Mouse (Mus musculus): ENCODE data around the gene Skap1. TPM values are rescaled to one million over a fixed set of nuclear protein-coding genes. Genes with fewer than 3 reads are reported as not detected.
"Not testable (repeated sequence)": the region's sequence is repeated elsewhere in the genome, so short reads cannot be mapped to it uniquely, and the experiment has no call there.

The Skap1 gene
- polyA plus RNA-seq, 1 experiment = 0.48 TPM

DNA sequence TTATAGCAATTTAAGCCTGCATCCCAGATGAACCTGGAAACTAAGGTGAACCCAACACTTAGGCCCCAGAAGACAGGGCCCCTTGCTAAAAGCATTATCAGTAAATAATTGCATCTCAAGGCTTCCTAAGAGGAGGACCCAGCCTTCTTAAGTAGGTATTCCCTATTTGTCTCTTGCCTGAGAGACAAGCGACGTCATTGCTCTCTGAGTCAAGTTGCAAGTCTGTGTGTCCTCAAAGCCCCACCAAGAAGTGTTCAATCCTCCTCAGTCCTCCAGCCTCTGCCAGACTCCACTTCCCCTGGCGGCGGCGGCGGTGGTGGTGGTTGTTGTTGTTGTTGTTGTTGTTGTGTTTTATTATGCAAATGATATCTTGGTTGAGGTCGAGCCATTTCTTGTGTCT is 249.6 kb downstream of the Skap1 start:
- Histone ChIP-seq H3K27me3 (ENCODE audit: control insufficient read depth, insufficient read depth, low read length, poor library complexity, severe bottlenecking) (no peaks in the 10 kb centered on the region), H3K9me3 (replicated peaks; ENCODE audit: control insufficient read depth, insufficient read depth, low read length, poor library complexity, severe bottlenecking) (no peaks in the 10 kb centered on the region), H3K36me3 (ENCODE audit: control insufficient read depth, insufficient read depth, low read length, poor library complexity, severe bottlenecking) (no peaks in the 10 kb centered on the region), H3K9ac (ENCODE audit: low read depth, poor library complexity, severe bottlenecking) (peak overlapping the region; percentile 78), H3K4me3 (ENCODE audit: low read depth, low read length) (peak overlapping the region; percentile 35), H3K4me1 (ENCODE audit: control insufficient read depth, insufficient read depth, low read length) (peaks cover 1% of the 10 kb centered on the region), H3K27ac (ENCODE audit: insufficient read depth, low read length) (peak overlapping the region; percentile 99)
- TF ChIP-seq EP300 (IDR thresholded peaks at IDR 0.05; ENCODE audit: insufficient read depth, low read depth, low read length) (no peak), CTCF (IDR thresholded peaks at IDR 0.05; ENCODE audit: low read depth, low read length) (no peak), POLR2A (IDR thresholded peaks at IDR 0.05; ENCODE audit: insufficient read depth, low read length) (no peak)

DNA sequence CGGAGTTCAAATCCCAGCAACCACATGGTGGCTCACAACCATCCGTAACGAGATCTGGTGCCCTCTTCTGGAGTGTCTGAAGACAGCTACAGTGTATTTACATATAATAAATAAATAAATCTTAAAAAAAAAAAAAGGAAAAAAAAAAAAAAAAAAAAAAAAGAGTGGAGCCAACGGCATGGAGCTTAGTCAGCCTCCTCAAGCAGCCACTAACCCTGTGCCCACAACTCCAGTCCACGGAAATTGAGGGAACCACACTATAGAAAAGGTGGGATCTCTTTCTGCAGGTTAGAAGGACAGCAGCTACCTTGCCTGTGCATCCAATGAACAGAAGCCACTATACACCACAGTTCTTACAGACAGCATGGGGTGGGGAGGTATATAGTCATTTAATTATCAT is 250.8 kb downstream of the Skap1 start:
- H3K4me3 ChIP-seq (ENCODE audit: low read depth, low read length); H3K27ac ChIP-seq (ENCODE audit: insufficient read depth, low read length); H3K9me3 ChIP-seq (replicated peaks; ENCODE audit: control insufficient read depth, insufficient read depth, low read length, poor library complexity, severe bottlenecking); H3K4me1 ChIP-seq (ENCODE audit: control insufficient read depth, insufficient read depth, low read length); H3K27me3 ChIP-seq (ENCODE audit: control insufficient read depth, insufficient read depth, low read length, poor library complexity, severe bottlenecking); H3K9ac ChIP-seq (ENCODE audit: low read depth, poor library complexity, severe bottlenecking); H3K36me3 ChIP-seq (ENCODE audit: control insufficient read depth, insufficient read depth, low read length, poor library complexity, severe bottlenecking): not testable (repeated sequence)

DNA sequence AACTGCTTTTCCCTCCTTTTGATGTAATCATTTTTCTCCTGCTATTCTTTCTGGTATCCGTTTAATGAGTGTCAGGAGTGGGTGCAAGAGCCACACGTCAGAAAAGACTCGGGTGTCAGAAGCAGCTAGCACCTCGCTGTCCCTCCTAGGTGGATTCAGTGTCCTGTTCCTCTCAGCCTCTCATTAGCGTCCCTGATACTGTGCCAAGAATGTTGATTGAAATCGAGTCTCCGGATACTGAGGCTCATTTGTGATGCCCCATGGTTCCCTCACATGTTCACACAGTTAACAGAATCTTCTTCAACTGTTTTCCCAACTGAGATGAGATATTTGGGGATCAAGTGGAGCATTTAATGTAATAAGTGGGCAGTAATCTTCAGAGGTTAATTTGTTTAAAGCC is 254.2 kb downstream of the Skap1 start:
- no peak overlapping the region for H3K27ac ChIP-seq (ENCODE audit: insufficient read depth, low read length)
- H3K4me1 ChIP-seq (ENCODE audit: control insufficient read depth, insufficient read depth, low read length) = peaks cover 1% of the 10 kb centered on the region
- no peaks in the 10 kb centered on the region for H3K36me3 ChIP-seq (ENCODE audit: control insufficient read depth, insufficient read depth, low read length, poor library complexity, severe bottlenecking)
- no peaks in the 10 kb centered on the region for H3K9me3 ChIP-seq (replicated peaks; ENCODE audit: control insufficient read depth, insufficient read depth, low read length, poor library complexity, severe bottlenecking)
- TF ChIP-seq CTCF (IDR thresholded peaks at IDR 0.05; ENCODE audit: low read depth, low read length) (no peak), POLR2A (IDR thresholded peaks at IDR 0.05; ENCODE audit: insufficient read depth, low read length) (no peak), EP300 (IDR thresholded peaks at IDR 0.05; ENCODE audit: insufficient read depth, low read depth, low read length) (no peak)
- peaks cover 2% of the 10 kb centered on the region for H3K27me3 ChIP-seq (ENCODE audit: control insufficient read depth, insufficient read depth, low read length, poor library complexity, severe bottlenecking)
- H3K9ac ChIP-seq (ENCODE audit: low read depth, poor library complexity, severe bottlenecking) = no peak overlapping the region
- no peak overlapping the region for H3K4me3 ChIP-seq (ENCODE audit: low read depth, low read length)

DNA sequence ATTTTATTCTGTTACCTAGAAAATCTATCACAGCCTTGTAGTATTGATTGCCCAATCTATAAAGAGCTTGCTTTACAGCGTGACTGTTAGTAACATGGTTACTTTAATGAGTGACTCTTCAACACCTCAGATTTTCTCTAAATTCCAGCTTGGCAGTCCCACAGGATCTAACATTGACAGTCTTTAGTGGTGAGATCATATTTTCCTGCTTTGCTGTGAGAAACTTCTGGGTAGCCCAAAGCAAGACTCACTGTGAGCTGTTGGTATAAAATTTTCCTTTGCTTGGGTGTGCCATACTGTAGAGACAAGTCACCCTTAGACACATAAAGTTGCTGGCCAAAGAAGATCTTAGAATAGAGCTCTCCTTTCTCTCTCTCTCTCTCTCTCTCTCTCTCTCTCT is 261.4 kb downstream of the Skap1 start:
- no peak overlapping the region for H3K9ac ChIP-seq (ENCODE audit: low read depth, poor library complexity, severe bottlenecking)
- peaks cover 2% of the 10 kb centered on the region; the same call in 1 of the 2 replicates for H3K27me3 ChIP-seq (ENCODE audit: control insufficient read depth, insufficient read depth, low read length, poor library complexity, severe bottlenecking)
- H3K36me3 ChIP-seq (ENCODE audit: control insufficient read depth, insufficient read depth, low read length, poor library complexity, severe bottlenecking) = no peaks in the 10 kb centered on the region
- no peak overlapping the region for H3K27ac ChIP-seq (ENCODE audit: insufficient read depth, low read length)
- TF ChIP-seq CTCF (IDR thresholded peaks at IDR 0.05; ENCODE audit: low read depth, low read length) (no peak), EP300 (IDR thresholded peaks at IDR 0.05; ENCODE audit: insufficient read depth, low read depth, low read length) (no peak), POLR2A (IDR thresholded peaks at IDR 0.05; ENCODE audit: insufficient read depth, low read length) (no peak)
- H3K4me3 ChIP-seq (ENCODE audit: low read depth, low read length) = no peak overlapping the region
- H3K4me1 ChIP-seq (ENCODE audit: control insufficient read depth, insufficient read depth, low read length) = peaks cover 4% of the 10 kb centered on the region
- no peaks in the 10 kb centered on the region for H3K9me3 ChIP-seq (replicated peaks; ENCODE audit: control insufficient read depth, insufficient read depth, low read length, poor library complexity, severe bottlenecking)

DNA sequence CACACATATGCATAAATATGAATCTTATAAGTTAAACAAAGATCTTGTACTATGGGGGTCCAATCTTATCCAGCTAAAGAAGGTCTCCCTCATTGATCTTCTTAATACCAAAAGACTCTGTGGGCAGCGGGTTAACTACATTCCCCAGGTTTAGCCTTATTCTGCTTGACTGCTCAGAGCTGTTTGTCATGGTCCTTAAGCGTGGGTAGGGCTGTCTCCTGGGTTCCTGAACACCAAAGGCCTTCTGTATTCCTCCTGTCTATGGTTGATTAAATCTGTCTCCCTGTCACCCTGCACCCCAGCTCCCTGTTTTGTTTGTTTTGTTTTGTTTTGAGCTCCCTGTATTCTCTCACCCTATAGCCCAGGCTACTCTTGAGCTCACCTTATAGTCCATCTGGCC is 264.2 kb downstream of the Skap1 start:
- Histone ChIP-seq H3K4me1 (ENCODE audit: control insufficient read depth, insufficient read depth, low read length) (peaks cover 4% of the 10 kb centered on the region), H3K9ac (ENCODE audit: low read depth, poor library complexity, severe bottlenecking) (no peak overlapping the region), H3K27me3 (ENCODE audit: control insufficient read depth, insufficient read depth, low read length, poor library complexity, severe bottlenecking) (no peaks in the 10 kb centered on the region), H3K4me3 (ENCODE audit: low read depth, low read length) (no peak overlapping the region), H3K9me3 (replicated peaks; ENCODE audit: control insufficient read depth, insufficient read depth, low read length, poor library complexity, severe bottlenecking) (no peaks in the 10 kb centered on the region), H3K36me3 (ENCODE audit: control insufficient read depth, insufficient read depth, low read length, poor library complexity, severe bottlenecking) (no peaks in the 10 kb centered on the region), H3K27ac (ENCODE audit: insufficient read depth, low read length) (no peak overlapping the region)
- TF ChIP-seq EP300 (IDR thresholded peaks at IDR 0.05; ENCODE audit: insufficient read depth, low read depth, low read length) (no peak), POLR2A (IDR thresholded peaks at IDR 0.05; ENCODE audit: insufficient read depth, low read length) (no peak)

DNA sequence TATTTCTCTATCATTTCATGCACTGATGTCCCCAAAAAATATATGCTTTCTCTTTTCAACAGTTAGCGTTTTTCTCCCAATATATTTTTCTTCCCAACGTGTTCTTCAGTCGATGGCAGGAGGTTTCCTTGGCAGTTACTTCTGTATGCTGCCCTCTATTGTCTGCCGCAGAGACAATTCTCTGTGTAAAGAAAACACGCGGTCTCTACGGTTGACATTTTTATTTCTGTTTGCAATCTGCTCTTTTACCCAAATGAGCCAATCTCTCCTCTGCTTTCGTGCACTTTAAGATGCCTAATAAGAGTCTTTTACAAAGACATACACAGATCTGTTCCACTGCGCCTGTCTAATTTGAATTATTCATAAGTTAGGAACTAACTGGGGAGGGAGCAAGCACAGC is 265.1 kb downstream of the Skap1 start:
- H3K27me3 ChIP-seq (ENCODE audit: control insufficient read depth, insufficient read depth, low read length, poor library complexity, severe bottlenecking) = no peaks in the 10 kb centered on the region
- H3K4me1 ChIP-seq (ENCODE audit: control insufficient read depth, insufficient read depth, low read length) = peaks cover 4% of the 10 kb centered on the region
- no peaks in the 10 kb centered on the region for H3K9me3 ChIP-seq (replicated peaks; ENCODE audit: control insufficient read depth, insufficient read depth, low read length, poor library complexity, severe bottlenecking)
- no peak overlapping the region for H3K27ac ChIP-seq (ENCODE audit: insufficient read depth, low read length)
- TF ChIP-seq EP300 (IDR thresholded peaks at IDR 0.05; ENCODE audit: insufficient read depth, low read depth, low read length) (no peak), POLR2A (IDR thresholded peaks at IDR 0.05; ENCODE audit: insufficient read depth, low read length) (no peak), CTCF (IDR thresholded peaks at IDR 0.05; ENCODE audit: low read depth, low read length) (no peak)
- H3K9ac ChIP-seq (ENCODE audit: low read depth, poor library complexity, severe bottlenecking) = no peak overlapping the region
- no peaks in the 10 kb centered on the region for H3K36me3 ChIP-seq (ENCODE audit: control insufficient read depth, insufficient read depth, low read length, poor library complexity, severe bottlenecking)
- H3K4me3 ChIP-seq (ENCODE audit: low read depth, low read length) = no peak overlapping the region

Data from ES-Bruce4 (cell line).